Mouse (Mus musculus) neural tube, embryonic 12.5 days (tissue): ENCODE measurements around the gene Gtf2ird1. TPM values are rescaled to one million over a fixed set of nuclear protein-coding genes. Genes with fewer than 3 reads are reported as not detected.
"Not testable (repeated sequence)": the region's sequence is repeated elsewhere in the genome, so short reads cannot be mapped to it uniquely, and the experiment has no call there.

ENCODE experiments used
- ATAC-seq: fragments of 200-750 bp; cut with Nextera tagmentation; 2 replicates; pipeline ENCODE4 v1.8.0; 2017; ENCODE audit warnings: low read depth, mild to moderate bottlenecking, moderate TSS enrichment, moderate library complexity; ENCODE audit not compliant: low FRiP score
- H3K27ac ChIP-seq: fragments of 300-500 bp; sonication (generic); 2 replicates; pipeline ENCODE4 v1.5.1; 2016
- H3K27me3 ChIP-seq: fragments of 300-500 bp; sonication (generic); replicated peaks from 2 replicates; pipeline ENCODE4 v1.6.1; 2016; ENCODE audit warnings: mild to moderate bottlenecking
- H3K36me3 ChIP-seq: fragments of 300-500 bp; sonication (generic); 2 replicates; pipeline ENCODE4 v1.6.1; 2016; ENCODE audit warnings: mild to moderate bottlenecking
- H3K4me1 ChIP-seq: fragments of 300-500 bp; sonication (generic); 2 replicates; pipeline ENCODE4 v1.6.1; 2016
- H3K4me2 ChIP-seq: fragments of 300-500 bp; sonication (generic); replicated peaks from 2 replicates; pipeline ENCODE4 v1.6.1; 2016; ENCODE audit warnings: mild to moderate bottlenecking
- H3K4me3 ChIP-seq: fragments of 300-500 bp; sonication (generic); 2 replicates; pipeline ENCODE4 v1.5.1; 2016
- H3K9ac ChIP-seq: fragments of 300-500 bp; sonication (generic); 2 replicates; pipeline ENCODE4 v1.6.1; 2016; ENCODE audit warnings: mild to moderate bottlenecking
- H3K9me3 ChIP-seq: fragments of 300-500 bp; sonication (generic); 2 replicates; pipeline ENCODE4 v1.6.1; 2016; ENCODE audit warnings: mild to moderate bottlenecking
- WGBS: fragments of 180-500 bp; shearing (Covaris S2); methylation state at CpG from one replicate; pipeline ENCODE4 v1.1.7; 2016; 5-methylcytosine and 5-hydroxymethylcytosine counted together
- polyA plus RNA-seq: library from polyadenylated mRNA; unstranded; fragments of >200 nt; fragmentation: Nextera tagmentation; extraction: Ambion mirVana; gene quantifications from 2 replicates; pipeline ENCODE4 v1.2.1, GENCODE M21; 2016

The Gtf2ird1 gene
- polyA plus RNA-seq, 1 experiment from 2014 or later, result 84.6 TPM

DNA sequence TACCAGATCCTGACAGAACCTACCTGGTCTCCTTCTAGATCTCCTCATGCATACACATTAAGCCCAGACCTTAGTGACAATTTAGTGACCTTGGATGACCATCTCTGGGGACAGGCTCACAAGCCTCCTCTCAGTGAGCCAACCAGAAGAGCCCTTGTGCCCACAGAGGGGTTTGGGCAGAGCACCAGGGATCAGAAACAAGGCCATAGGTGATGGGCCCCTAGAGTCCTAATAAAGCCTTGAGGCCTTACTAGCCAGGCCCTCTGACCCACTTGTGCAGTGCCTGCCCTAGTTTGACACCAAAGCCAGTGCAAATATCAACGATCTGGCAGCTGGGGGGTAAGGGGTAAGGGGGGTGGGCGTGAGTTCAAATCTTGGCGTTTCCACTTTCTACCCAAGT lies 1.9 kb upstream of the Gtf2ird1 start:
- no peaks in the 10 kb centered on the region for H3K27me3 ChIP-seq
- WGBS, result 96% methylated on average over 3 of the region's 3 CpGs
- H3K4me2 ChIP-seq, result no peak overlapping the region
- H3K36me3 ChIP-seq, result no peaks in the 10 kb centered on the region
- no peak overlapping the region for H3K4me3 ChIP-seq
- no peak overlapping the region for H3K9ac ChIP-seq
- ATAC-seq, result no peak
- peaks cover 21% of the 10 kb centered on the region for H3K4me1 ChIP-seq
- H3K9me3 ChIP-seq, result no peaks in the 10 kb centered on the region
- H3K27ac ChIP-seq, result no peak overlapping the region

GRCm38 (mm10) chr5:134457371-134457770 lies 855 bp upstream of the Gtf2ird1 start:
- H3K27ac ChIP-seq, result no peak overlapping the region
- no peak overlapping the region for H3K4me2 ChIP-seq
- no peak overlapping the region for H3K9ac ChIP-seq
- no peaks in the 10 kb centered on the region for H3K9me3 ChIP-seq
- WGBS, result 93% methylated on average over 2 of the region's 2 CpGs
- no peak overlapping the region for H3K4me3 ChIP-seq
- H3K4me1 ChIP-seq, result peaks cover 21% of the 10 kb centered on the region
- no peak for ATAC-seq
- no peaks in the 10 kb centered on the region for H3K27me3 ChIP-seq
- H3K36me3 ChIP-seq, result peaks cover under 1% of the 10 kb centered on the region; the same call in 1 of the 2 replicates

DNA sequence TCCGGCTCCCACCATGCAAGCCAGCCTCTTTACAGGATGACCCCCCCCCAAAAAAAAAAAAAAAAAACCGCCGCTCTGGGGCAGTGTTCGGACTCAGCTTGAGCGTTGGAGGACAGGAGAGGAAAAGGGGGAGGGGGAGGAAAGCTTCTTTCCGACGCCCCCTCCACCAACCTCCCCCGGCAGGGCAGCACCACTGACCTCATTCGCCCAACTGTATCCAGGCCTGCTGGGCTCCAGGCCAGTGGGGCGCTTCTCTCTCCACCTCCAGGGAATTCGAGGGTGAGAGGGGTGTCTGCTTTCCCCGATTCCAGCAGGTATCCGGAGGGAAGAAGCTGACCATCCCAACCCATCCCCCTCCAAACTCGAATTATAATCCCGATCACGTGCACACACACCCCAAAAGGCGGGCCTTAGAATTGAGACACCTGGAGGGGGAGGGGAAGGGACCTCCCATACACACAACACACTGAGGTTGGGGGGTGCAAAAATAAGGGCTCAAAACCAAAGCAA lies 547 bp downstream of the Gtf2ird1 start:
- Histone ChIP-seq H3K4me2 (peak overlapping the region; percentile 84), H3K4me3 (peak overlapping the region; percentile 74), H3K27ac (peak overlapping the region; percentile 75; the same call in 1 of the 2 replicates), H3K9me3 (no peaks in the 10 kb centered on the region), H3K9ac (peak overlapping the region; percentile 93), H3K4me1 (peaks cover 21% of the 10 kb centered on the region), H3K27me3 (no peaks in the 10 kb centered on the region), H3K36me3 (peaks cover 14% of the 10 kb centered on the region; the same call in 1 of the 2 replicates)
- peak; percentile 59 for ATAC-seq
- WGBS, result 0% methylated on average over 17 of the region's 17 CpGs

DNA sequence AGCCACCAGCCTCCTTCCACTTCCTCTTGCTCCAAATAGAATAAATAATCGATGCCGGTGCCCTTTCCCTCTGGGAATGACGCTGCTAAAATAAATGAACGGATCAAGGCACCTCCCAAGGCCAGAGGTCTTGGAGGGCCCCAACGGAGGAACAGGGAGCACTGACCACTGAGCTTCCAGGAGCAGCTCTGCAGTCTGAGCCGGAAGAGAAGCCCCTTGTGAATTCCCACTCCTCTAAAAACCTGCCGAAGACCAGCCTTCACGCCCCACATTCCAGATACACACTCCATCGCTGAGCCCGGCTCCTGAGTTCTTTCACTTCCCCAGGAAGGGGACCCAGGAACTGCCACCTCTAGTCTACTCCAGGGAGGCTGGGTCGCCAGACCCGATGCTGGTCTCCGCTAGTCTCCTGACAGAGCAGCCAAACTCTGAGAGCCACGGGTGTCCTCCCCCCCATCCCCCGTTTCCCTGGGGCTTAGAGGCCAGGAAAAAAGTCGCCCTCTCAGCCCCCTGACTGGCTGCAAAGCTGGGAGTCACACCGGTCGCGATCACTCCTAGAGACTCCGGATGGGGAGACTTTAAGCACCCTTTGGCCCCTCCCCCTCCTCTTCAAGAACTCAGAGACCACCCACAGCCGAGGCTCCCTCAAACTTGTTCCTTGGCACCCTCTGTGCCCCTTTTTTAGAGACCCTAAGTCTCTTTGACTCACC lies 1.2 kb downstream of the Gtf2ird1 start:
- peaks cover 21% of the 10 kb centered on the region for H3K4me1 ChIP-seq
- no peaks in the 10 kb centered on the region for H3K9me3 ChIP-seq
- 3% methylated on average over 21 of the region's 21 CpGs for WGBS
- ATAC-seq, result peak; percentile 61
- no peaks in the 10 kb centered on the region for H3K27me3 ChIP-seq
- H3K4me2 ChIP-seq, result peak overlapping the region; percentile 84
- peaks cover 15% of the 10 kb centered on the region; the same call in 1 of the 2 replicates for H3K36me3 ChIP-seq
- peak overlapping the region; percentile 93 for H3K9ac ChIP-seq
- peak overlapping the region; percentile 74 for H3K4me3 ChIP-seq
- peak overlapping the region; percentile 75; the same call in 1 of the 2 replicates for H3K27ac ChIP-seq

DNA sequence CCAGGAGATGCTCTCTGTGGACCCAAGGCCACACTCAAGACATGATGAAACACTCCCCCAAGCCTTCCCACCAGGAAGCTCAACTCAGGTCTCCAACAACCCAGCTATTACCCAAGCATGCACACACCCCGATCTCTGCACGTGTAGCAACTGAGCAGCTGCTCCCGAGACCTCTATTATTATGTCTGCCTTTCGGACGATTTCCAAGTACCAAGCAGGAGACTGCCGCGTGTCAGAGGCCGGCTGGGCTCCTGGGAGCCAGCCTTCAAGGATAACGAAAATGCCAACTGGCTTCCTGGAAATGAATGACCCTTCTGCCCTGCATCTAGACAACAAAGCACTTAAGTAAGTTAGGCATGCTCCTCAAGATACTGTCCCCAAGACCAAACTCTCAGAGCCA lies 2.1 kb downstream of the Gtf2ird1 start:
- Histone ChIP-seq H3K4me3 (peak overlapping the region; percentile 74), H3K4me1 (peaks cover 21% of the 10 kb centered on the region), H3K27ac (no peak overlapping the region), H3K36me3 (peaks cover 15% of the 10 kb centered on the region; the same call in 1 of the 2 replicates), H3K9me3 (no peaks in the 10 kb centered on the region), H3K27me3 (no peaks in the 10 kb centered on the region), H3K4me2 (peak overlapping the region; percentile 84), H3K9ac (peak overlapping the region; percentile 93)
- WGBS, result 48% methylated on average over 9 of the region's 9 CpGs
- no peak for ATAC-seq

GRCm38 (mm10) chr5:134453577-134453976 lies 2.9 kb downstream of the Gtf2ird1 start:
- no peak overlapping the region for H3K4me3 ChIP-seq
- H3K4me1 ChIP-seq, result peaks cover 21% of the 10 kb centered on the region
- no peaks in the 10 kb centered on the region for H3K9me3 ChIP-seq
- ATAC-seq, result no peak
- no peaks in the 10 kb centered on the region for H3K27me3 ChIP-seq
- no peak overlapping the region for H3K27ac ChIP-seq
- WGBS, result 24% methylated on average over 1 of the region's 1 CpGs
- no peak overlapping the region for H3K4me2 ChIP-seq
- no peak overlapping the region for H3K9ac ChIP-seq
- peaks cover 15% of the 10 kb centered on the region; the same call in 1 of the 2 replicates for H3K36me3 ChIP-seq

DNA sequence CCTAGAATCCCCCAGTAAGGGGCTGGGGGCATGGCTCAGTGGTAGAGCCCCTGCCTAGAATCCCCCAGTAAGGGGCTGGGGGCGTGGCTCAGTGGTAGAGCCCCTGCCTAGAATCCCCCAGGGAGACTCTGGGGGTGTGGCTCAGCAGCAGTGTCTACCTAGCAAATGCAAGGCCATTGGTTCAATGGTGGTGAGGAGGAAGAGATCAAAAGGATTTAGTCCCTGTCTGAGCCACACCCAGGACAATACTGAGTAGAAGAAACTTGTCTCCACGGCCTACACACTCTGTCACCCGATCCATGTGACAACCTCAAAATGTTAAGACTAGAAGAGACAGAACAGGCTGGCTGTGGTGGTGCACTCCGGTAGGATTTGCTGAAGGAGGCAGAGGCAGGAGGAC lies 9.8 kb downstream of the Gtf2ird1 start:
- Histone ChIP-seq H3K4me1 (peaks cover 11% of the 10 kb centered on the region), H3K36me3 (peaks cover 40% of the 10 kb centered on the region; the same call in 1 of the 2 replicates)
- 95% methylated on average over 4 of the region's 4 CpGs for WGBS
- not testable (repeated sequence) for H3K9ac ChIP-seq, H3K27ac ChIP-seq, H3K27me3 ChIP-seq, ATAC-seq, H3K4me2 ChIP-seq, H3K4me3 ChIP-seq, H3K9me3 ChIP-seq

DNA sequence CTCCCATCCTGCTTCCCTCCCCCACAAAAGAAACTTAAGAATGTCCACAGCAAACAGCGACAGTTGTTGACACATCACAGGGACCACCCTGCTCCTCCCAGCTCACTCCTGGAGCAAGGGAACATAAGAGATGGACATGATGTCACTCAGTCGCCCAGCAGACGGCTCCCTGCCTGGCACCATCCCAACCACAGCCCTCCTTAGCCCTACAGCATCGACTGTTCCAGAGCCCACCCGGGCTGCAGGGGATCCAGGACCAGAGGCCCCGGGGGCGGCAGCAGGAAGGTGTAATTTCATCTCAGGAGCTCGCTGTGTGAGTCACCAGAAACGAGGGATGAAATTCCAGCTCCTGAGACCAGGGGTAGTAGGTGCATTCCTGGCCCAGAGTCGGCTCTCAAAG lies 10.6 kb downstream of the Gtf2ird1 start:
- WGBS, result 56% methylated on average over 10 of the region's 10 CpGs
- 0 out of 2 replicates have a peak, but pooled peaks cover 7% of the 10 kb centered on the region for H3K9me3 ChIP-seq
- H3K27ac ChIP-seq, result no peak overlapping the region
- no peak overlapping the region for H3K9ac ChIP-seq
- peak overlapping the region; percentile 20; the same call in 1 of the 2 replicates for H3K4me2 ChIP-seq
- peaks cover 32% of the 10 kb centered on the region; the same call in 1 of the 2 replicates for H3K36me3 ChIP-seq
- H3K27me3 ChIP-seq, result no peaks in the 10 kb centered on the region
- H3K4me1 ChIP-seq, result peaks cover 11% of the 10 kb centered on the region
- ATAC-seq, result no peak
- no peak overlapping the region for H3K4me3 ChIP-seq

- Histone ChIP-seq H3K9me3 (0 out of 2 replicates have a peak, but pooled peaks cover 7% of the 10 kb centered on the region), H3K4me1 (peaks cover 11% of the 10 kb centered on the region), H3K27me3 (no peaks in the 10 kb centered on the region), H3K9ac (no peak overlapping the region), H3K36me3 (peaks cover 32% of the 10 kb centered on the region; the same call in 1 of the 2 replicates), H3K27ac (no peak overlapping the region), H3K4me3 (no peak overlapping the region), H3K4me2 (peak overlapping the region; percentile 20; the same call in 1 of the 2 replicates)
- no peak for ATAC-seq
- WGBS, result 62% methylated on average over 10 of the region's 10 CpGs
These were observed 11.2 kb downstream of the Gtf2ird1 start for GRCm38 (mm10) chr5:134445208-134445831.

- H3K4me2 ChIP-seq, result no peak overlapping the region
- H3K4me1 ChIP-seq, result peaks cover 11% of the 10 kb centered on the region
- 91% methylated on average over 7 of the region's 7 CpGs for WGBS
- H3K4me3 ChIP-seq, result no peak overlapping the region
- no peaks in the 10 kb centered on the region for H3K27me3 ChIP-seq
- no peak overlapping the region for H3K27ac ChIP-seq
- no peak for ATAC-seq
- peaks cover 40% of the 10 kb centered on the region for H3K36me3 ChIP-seq
- no peak overlapping the region for H3K9ac ChIP-seq
- 0 out of 2 replicates have a peak, but pooled peaks cover 7% of the 10 kb centered on the region for H3K9me3 ChIP-seq
These were observed 12.0 kb downstream of the Gtf2ird1 start for GRCm38 (mm10) chr5:134444473-134444872.

DNA sequence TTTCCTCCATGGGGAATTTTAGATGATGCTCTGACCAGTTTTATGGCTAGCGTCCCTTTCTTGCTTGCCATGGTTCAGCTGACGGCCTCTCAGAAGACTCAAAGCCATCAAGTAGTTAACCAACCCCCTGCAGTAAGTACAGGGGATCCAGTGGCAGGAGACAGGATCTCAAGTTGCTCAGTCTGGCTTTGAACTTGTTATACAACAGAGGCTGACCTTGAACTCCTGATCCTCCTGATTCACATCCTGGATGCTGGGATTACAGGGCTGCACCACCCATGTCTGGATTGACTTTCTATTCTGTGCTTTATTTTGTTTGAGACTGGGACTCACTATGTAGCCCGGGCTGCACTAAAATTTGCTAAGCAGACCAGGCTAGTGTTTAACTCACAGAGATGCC lies 14.4 kb downstream of the Gtf2ird1 start:
- 86% methylated on average over 3 of the region's 3 CpGs for WGBS
- no peak overlapping the region for H3K4me2 ChIP-seq
- no peaks in the 10 kb centered on the region for H3K27me3 ChIP-seq
- H3K36me3 ChIP-seq, result peaks cover 35% of the 10 kb centered on the region
- H3K4me1 ChIP-seq, result peaks cover 17% of the 10 kb centered on the region
- no peak for ATAC-seq
- H3K9ac ChIP-seq, result no peak overlapping the region
- H3K9me3 ChIP-seq, result 0 out of 2 replicates have a peak, but pooled peaks cover 7% of the 10 kb centered on the region
- no peak overlapping the region for H3K27ac ChIP-seq
- no peak overlapping the region for H3K4me3 ChIP-seq

DNA sequence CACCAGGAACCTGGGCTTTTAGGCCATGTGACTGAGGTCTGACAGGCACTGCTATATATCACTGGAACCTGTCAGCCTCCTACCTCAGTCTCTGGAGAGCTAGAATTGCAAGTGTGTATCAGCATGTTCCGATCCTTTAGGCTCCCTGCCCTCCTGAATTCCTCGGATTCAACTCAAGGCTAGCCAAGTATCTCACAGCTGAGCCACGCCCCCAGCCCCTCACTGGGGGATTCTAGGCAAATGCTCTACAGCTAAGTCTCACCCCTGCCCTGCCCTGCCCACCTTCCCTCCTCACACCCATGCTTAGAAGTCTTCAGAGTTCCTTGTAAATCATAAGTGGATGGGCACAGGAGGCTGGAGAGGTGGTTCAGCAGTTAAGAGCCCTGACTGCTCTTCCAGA lies 15.4 kb downstream of the Gtf2ird1 start:
- Histone ChIP-seq H3K9me3 (0 out of 2 replicates have a peak, but pooled peaks cover 7% of the 10 kb centered on the region), H3K9ac (no peak overlapping the region), H3K27ac (no peak overlapping the region), H3K4me3 (no peak overlapping the region), H3K4me1 (peaks cover 15% of the 10 kb centered on the region), H3K4me2 (no peak overlapping the region), H3K27me3 (no peaks in the 10 kb centered on the region), H3K36me3 (peaks cover 33% of the 10 kb centered on the region)
- WGBS, result 82% methylated on average over 3 of the region's 3 CpGs
- no peak for ATAC-seq
